Mouse (Mus musculus) left cerebral cortex, adult 18-20 months (tissue): ENCODE results near the gene Lgi2. TPM values are rescaled to one million over a fixed set of nuclear protein-coding genes. Genes with fewer than 3 reads are reported as not detected.

ENCODE experiments used
- DNase-seq, 2 experiments: peaks; one replicate each; pipeline ENCODE4 v3.0.0; 2021 to 2022; ENCODE audit warnings: low spot score in 2 of 2, mixed read lengths in 1 of 2
- long read RNA-seq, 2 experiments: library from polyadenylated mRNA; stranded (forward); transcript quantifications; one replicate each; pipeline ENCODE4 v2.0.0; 2021
- total RNA-seq, 2 experiments: library from RNA; stranded (reverse); gene quantifications; 2 replicates each; pipeline ENCODE4 v1.2.3; 2021

The Lgi2 gene
- 10 to 100 TPM; 45.5 to 51.1 TPM for total RNA-seq
- long read RNA-seq, experiment 1, full-length matches to known transcripts: 14 of 34 reads
- long read RNA-seq, experiment 1, partial matches to known transcripts: 1 of 34 reads
- long read RNA-seq, experiment 1, other reads (novel, unspliced or antisense): 19 of 34 reads
- long read RNA-seq, experiment 2, full-length matches to known transcripts: 12 of 26 reads
- long read RNA-seq, experiment 2, partial matches to known transcripts: 0 of 26 reads
- long read RNA-seq, experiment 2, other reads (novel, unspliced or antisense): 14 of 26 reads

DNA sequence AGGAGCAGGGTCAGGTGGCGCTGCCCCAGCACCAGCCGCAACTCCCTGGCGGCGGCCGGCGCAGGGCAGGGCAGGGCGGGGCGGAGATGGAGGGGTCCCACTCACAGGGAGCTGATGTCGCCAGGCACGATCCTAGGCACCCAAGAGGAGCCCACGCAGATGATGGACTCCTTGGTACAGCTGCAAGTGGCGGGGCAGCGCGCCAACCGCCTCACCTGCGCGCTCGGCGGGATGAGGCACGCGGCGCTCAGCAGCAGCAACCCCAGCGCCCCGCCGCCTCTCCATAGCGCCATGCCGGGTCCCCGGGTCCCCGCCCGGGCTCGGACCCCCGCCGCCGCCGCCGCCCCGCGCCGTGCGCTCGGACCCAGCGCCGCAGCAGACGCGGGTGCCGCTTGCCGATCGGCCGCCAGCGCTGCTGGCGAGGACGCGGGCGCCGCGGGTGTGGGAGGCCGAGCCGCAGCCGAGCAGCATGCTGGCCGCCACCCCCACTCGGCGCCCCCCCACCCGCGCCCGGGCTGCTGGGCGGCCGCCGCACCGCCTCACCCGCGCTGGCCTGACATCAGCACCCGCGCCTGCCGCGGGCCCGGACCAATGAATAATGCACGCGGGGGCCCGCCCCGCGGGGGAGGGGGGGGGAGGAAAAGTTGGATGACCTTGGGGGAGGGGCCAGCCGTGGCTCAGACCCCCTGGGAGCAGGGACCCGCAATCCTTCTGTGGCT lies at the start of gene Lgi2:
TSS of gene Lgi2 (minus strand) at position 650 of the 719 bp plus-strand sequence.
- peak; percentile 33 to 61 for DNase-seq

DNA sequence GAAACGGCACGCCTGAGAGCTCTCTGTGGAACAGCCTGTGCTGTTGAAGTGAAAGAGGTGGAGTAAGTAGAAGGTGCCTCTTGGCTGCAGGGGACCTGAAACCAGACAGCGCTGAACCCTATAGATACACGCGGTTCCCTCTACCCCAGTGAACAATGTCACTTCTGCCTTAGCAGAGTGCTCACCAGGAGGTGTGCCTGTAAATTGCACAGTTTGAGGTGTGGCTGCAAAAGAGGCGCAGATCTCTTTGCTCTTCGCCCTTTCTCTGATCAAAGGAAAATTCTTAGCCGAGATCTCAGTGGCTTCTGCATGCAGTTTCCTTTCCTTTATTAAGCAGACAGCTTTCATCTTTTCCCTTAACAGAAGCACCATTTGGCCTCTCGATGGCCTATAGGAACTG lies 49.2 kb upstream of the Lgi2 start:
- DNase-seq: no peak

GRCm38 (mm10) chr5:52614686-52615085 lies 48.4 kb upstream of the Lgi2 start:
- no peak for DNase-seq

DNA sequence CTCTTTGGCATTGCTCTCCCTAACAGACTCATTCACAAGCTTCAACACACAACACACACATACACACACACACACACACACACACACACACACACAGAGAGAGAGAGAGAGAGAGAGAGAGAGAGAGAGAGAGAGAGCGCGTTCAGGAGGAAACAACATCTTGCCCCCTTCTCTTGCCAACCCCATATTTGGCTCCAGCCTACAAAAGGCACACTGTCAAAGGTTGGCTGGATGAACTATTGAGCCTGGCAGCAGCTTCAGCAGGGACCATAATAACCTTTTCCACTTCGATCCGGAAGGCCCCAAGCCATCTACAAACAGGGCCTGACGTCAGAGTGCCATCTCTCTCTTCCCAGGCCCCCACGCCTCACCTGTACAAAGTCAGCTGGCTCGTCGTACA lies 46.5 kb upstream of the Lgi2 start:
- no peak for DNase-seq

DNA sequence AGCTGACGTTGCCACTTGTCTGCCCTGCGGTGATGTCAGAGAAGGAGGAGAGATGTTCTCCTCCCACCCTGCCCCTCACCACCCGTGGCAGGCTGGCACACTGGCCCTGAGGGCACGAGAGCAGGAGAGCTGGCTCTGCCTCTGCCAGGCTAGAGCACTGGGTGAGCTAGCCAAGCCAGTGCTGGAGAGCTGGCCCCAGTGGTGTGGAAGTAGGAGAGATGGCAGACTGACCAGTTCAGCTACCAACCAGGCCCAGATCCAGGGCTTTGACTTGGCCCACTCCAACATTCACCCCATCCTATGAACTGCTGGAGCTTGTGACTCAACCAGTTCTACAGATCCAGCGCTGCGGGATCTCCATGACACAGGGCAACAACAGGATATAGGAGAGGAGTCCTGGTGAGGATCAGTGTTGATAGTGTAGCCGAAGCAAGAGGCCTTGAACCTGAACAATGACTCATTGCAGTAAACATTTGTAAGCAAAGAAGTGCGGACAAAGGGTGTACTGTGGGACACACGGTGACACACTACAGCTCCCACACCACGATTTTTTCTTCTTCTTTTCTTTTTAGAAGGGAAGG lies 45.1 kb upstream of the Lgi2 start:
- DNase-seq: no peak

DNA sequence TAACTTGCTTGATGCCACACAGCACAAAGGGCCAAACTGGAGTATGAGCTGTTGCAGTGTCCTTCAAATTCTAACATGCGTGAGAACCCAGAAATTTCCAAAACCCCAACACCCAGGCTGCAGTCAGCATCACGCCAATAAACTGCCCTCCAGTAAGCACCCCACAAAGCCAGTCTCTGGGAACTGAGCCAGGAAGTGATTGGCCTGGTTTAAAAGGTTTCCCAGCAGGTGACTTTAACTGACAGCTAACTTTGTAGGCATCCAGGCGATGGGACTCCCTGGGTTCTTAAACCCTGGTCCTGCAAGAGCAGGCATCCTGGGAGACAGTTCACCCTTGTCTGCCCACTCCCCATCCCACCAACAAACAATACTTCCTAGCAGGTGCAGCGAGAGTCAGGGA lies 44.0 kb upstream of the Lgi2 start:
- DNase-seq: no peak

DNA sequence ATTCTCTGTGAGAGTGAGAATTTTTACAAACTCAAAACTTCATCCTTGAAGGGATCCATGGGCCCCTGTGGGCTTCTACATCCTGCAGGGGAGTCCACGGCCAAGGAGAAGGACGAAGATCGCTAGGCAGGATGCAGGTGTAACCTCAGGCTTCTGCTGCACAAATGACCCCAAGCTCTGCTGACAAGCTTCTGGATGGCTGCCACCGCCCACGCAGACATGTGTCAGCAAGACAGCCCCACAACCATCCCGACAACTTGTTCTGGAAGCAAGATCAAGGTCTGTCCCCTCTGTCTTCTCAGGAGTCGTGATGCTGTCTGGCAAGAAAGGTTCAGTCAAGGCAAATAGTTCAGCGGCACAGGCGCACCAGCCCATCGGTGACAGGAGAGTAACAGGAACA lies 43.4 kb upstream of the Lgi2 start:
- DNase-seq: no peak

GRCm38 (mm10) chr5:52604582-52605041 lies 38.4 kb upstream of the Lgi2 start:
- no peak for DNase-seq

DNA sequence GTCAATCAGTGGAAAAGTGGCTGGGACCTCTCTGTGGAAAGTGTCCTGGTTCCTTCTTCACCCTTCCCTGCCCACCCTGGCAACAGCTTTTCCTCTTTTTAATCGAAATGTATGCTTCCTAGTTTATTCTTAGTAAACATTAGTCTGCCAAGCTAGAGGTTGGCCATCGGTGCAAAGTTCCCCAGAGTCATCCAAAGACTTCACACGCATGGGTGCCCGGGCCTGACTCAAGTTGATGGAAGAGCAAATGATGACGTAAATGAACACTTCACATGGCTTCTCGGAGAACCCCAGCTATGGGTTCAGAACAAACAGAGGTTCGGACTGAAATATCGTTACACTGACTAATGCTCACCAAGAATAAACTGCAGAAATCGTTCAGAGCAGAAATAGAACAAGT lies 24.4 kb upstream of the Lgi2 start:
- DNase-seq: no peak

DNA sequence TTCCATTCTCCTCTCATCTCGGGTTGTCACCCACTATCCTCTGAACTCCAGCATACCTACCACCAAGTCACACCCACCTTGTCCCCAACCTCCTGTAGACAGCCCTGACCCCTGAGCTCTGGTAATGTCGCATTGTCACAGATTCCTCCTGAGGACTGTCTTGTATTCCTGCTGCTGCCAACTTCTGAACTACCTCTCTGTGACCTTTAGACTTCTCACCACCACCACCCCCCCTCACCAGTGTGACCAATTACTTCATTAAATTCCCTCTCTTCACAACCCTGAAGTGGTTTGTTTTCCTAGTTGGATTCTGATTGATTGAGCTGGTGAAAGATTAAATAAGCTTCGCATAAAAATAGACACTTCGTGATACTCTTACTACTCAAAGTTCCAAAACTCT lies 22.4 kb upstream of the Lgi2 start:
- DNase-seq: no peak

- DNase-seq: no peak
Measured at GRCm38 (mm10) chr5:52587291-52587733, 21.1 kb upstream of the Lgi2 start.

- DNase-seq: no peak
Measured at GRCm38 (mm10) chr5:52572572-52572971, 6.3 kb upstream of the Lgi2 start.

GRCm38 (mm10) chr5:52570746-52571145 lies 4.5 kb upstream of the Lgi2 start:
- DNase-seq: no peak

DNA sequence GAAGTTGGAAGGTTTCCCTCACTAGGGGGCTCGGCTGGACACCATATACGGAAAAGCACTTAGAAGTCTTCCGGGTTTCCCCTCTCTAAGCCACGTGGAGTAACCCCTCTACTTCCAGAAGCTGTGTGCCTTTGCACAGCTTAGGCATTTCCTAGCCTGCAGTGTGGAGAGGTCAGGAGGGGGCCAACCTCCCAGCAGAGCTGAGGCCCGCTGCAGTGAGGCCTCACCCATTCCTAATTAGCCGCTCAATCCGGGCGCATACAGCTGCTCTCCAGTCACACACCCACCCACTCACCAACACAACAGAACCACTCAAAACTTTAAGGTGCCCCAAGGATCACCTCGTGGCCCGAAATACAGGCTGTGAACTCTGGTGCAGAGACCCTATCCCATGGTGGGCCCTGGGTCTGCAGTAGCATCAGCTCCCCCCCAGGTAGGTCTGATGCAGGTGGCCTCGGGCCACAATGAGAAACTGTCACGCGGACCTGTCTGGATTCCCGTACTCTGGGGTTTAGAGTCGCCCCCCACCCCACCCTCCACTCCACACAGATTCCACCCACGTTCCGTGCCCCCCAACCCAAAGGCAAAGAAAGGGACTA lies 949 bp downstream of the Lgi2 start:
- no peak for DNase-seq

DNA sequence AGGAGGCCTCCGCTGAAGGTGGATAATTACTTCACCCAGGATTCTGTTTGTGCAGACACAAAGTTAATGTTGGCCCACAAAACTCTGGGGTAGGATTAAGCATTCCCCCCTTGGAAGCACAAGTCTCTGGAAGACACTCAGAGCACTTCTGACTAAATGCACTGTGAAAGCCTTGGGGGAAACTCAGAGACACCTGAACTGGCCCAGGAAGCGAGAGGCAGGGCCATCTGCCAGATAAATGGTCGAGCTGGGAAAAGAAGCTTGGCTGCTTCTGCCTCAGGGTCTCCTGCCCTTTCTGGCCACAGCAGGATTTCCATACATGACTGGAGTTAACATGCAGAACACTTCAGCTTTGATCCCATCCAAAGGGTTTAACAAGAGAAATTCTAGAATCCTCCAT lies 1.9 kb downstream of the Lgi2 start:
- DNase-seq: no peak

- DNase-seq: peak in 1 of 2 experiments; percentile 17
Measured at GRCm38 (mm10) chr5:52560240-52560639, 6.0 kb downstream of the Lgi2 start.

DNA sequence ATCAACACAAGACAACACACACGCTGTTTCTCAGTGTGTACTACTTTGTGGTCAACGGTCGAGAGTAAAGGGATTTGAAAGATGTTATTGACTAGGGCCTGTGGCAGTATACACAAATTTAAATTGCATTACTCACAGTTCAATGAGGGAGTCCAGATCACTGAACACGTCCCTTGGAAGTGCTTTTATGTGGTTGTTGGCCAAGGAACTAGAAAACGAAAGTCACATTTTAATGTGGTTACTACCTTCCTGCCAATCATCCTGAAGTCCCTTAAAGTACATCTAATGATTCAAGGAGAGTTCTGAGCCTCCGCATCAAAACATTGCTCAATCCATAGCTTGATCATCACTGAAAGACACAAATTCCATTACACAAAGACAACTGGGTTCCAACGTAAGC lies 10.7 kb downstream of the Lgi2 start:
- no peak for DNase-seq

GRCm38 (mm10) chr5:52551318-52551632 lies 15.0 kb downstream of the Lgi2 start:
- DNase-seq: no peak

DNA sequence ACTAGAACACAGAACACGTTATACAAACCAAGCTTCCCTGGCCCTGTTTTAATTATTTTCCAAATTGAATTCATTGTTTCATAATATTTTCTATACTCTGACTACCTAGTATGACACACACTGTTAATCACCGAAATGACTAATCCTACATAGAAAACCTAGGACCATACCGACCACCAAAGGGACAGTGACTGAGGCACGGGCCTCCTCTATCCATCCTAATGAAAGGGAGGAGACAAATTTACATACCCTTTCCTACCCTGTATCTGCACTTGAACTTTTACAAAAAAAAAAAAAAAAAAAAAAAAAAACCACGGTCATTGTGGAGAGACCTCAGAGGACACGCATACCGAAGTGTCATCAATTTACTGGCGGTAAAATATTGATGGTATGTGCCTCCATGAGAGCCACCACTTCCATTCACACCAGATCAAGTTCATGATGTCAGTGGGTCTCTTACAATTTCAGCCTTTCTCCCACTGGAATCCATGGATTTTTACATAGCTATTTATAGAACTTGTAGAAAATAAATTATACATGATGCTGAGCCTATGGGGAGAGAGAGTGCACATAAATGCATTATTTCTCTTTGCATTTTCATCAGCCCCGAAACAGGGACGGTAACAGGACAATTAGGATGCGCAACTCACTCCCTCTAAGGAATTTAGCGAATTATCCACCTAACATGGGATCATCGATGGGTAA lies 15.5 kb downstream of the Lgi2 start:
- no peak for DNase-seq

- no peak for DNase-seq
Measured at GRCm38 (mm10) chr5:52546950-52547349, 19.3 kb downstream of the Lgi2 start.

- DNase-seq: no peak
Measured at GRCm38 (mm10) chr5:52543770-52544169, 22.5 kb downstream of the Lgi2 start.

GRCm38 (mm10) chr5:52540186-52540585 lies 26.1 kb downstream of the Lgi2 start:
- DNase-seq: no peak
